Mouse (Mus musculus): ENCODE results near the gene Ugt2b34.
"Not testable (repeated sequence)": the region's sequence is repeated elsewhere in the genome, so short reads cannot be mapped to it uniquely, and the experiment has no call there.

The Ugt2b34 gene

DNA sequence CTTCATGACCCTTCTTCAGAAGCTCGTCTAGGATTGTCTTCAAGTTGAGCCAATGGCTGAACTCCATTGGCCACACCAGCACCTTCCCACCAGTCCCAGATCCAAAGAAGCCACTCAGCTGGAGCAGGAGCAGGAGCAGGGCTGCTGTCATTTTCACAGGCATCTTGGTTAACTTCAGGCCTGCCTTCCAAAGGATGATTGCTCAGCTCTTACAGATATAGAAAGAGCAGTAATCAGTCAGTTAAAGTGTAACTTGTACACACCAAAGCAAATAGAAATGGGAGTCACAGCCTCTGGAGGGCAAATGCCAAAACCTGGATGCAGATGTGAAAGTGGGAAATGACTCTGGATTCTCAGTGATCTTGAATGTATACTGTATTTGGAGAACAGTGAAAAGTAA is at the start of gene Ugt2b34:
Gene Ugt2b34, minus strand, starts transcription at position 180 of the 400 bp plus-strand sequence.
- DNase-seq (ENCODE audit: low spot score) = no peak

DNA sequence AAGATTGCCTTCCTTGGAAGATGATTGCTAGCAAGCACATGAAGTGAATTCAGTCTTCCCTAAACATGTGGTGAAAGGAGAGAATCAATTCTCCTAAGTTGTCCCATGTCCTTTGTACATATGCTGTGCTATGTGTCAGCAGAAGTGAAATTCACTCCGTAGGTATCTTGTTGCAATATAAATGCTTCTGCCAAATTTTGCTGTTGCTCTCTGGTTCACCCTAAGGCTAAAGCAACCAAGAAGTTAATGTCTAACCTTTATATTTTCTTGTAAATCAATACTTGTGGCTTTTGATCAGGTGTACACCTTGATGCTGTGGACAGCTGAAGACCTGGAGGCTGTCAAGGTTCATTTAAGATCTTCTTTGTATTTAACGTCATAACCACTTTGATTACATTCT is 35.4 kb upstream of the Ugt2b34 start:
- DNase-seq (ENCODE audit: low spot score) = no peak

DNA sequence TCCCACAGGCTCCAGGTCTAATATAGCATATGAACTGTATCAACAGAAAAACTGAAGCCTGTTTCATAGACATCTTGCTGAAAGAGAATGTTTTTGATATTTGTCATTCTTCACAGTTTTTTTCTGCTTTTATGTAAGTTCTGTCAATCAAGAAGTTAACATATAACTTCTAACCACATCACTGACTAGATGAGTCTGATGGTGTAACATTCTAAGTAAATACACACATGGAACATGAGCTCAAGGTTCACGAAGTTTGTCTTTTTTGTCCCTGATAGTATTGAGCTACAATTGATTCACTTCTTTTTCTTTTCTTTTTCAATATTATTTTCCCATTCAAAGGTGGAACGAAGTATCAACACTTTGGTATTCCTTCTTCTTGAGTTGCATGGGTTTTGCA is 19.7 kb upstream of the Ugt2b34 start, which contains the start of gene Ugt2b1:
Gene Ugt2b1, minus strand, starts transcription at position 105 of the 400 bp plus-strand sequence.
- no peak for DNase-seq (ENCODE audit: low spot score)

DNA sequence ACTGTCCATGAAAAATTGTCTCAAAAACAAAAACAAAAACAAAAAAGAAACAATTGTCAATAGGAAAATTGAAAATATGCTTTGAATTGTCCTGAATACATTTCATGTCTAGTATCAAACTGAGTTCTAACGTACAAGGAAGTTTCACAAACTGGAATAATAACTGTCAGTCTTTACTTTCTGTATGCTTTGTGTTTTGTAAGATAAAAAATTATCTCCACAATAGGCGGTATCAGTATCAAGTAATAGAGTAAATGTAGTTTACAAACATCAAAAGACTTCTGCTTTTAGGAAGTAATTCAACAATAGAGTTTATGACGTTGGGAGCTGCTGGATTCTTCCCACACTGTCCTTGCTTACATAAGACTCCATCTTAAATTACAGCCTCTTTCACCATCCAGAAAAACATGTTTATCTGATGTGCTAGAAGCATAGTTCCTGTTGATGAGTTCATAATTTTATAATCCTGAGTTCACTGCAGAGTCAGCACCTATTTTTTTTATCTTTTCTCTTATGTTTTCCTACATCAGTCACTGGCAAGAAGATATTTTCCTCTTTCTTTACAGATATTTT is 14.0 kb upstream of the Ugt2b34 start:
- no peak for DNase-seq (ENCODE audit: low spot score)

DNA sequence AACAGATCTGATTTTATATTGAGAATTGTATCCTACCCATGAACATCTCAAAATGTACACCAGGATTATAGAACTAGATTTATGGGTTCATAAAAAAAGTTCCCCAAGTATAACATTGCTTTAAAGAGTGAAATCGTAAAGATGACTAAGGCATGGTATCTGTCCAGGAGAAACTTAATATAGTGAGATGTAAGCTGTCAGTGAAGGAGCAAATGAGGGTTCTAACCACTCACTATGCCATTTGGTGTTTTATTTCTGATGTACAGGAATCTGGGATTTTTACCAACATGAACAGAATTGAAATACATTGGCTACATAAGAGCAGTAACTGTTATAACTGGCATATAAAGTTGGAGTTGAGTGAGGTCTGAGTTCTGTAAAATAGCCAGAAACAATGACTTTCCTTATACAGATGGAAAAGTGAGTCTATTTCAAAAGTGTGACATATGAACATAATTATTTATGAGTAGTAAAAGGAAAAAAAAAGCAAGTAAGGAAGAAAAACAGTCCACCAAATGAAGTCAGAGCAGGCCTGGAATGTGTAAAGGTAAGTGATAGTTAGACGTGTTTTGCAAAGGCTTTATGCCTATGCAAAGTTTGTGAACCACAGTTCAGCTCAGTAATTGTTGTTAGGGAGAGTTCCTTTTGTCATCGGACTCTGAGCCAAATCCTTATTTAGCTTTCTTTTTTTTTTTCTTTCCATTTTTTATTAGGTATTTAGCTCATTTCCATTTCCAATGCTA is 4.8 kb upstream of the Ugt2b34 start:
- DNase-seq (ENCODE audit: low spot score) = no peak

DNA sequence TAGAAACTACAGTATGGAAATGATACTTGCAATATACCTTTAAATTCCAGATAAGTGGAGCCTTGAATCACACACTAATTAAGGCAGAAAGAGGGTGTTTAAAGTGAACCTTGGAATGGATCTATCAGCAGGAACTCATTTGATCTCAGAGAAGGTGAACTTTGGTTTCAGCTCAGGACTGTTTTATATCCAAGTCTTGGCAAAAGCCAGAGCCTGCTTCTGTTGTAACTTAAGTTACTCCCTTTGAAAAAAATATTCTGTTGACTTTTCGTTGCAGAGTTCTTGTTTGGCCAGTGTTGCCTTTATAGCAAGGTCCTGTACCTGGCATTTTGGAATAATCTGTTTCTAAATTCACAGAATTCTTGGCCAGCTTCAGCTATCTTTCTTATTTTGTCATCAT is 4.0 kb upstream of the Ugt2b34 start:
- no peak for DNase-seq (ENCODE audit: low spot score)

DNA sequence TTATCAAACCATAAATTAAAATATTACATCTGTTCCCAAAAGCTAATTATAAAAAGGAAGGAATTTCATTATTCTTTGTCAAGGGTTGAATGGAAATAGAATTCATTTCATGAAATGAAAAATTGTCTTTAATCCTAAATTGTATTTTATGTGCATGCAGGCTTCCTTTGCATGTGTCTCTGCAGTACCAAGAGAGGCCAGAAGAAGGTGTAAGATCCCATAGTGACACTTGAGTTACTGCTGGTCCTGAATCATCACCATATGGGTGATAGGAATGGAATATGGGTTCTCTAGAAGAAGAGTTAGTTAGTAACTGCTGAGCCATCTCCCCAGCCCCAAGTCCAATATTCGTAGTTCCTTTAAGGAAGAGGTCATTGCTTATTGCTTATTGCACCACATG is 16.8 kb downstream of the Ugt2b34 start:
- no peak for DNase-seq (ENCODE audit: low spot score)

DNA sequence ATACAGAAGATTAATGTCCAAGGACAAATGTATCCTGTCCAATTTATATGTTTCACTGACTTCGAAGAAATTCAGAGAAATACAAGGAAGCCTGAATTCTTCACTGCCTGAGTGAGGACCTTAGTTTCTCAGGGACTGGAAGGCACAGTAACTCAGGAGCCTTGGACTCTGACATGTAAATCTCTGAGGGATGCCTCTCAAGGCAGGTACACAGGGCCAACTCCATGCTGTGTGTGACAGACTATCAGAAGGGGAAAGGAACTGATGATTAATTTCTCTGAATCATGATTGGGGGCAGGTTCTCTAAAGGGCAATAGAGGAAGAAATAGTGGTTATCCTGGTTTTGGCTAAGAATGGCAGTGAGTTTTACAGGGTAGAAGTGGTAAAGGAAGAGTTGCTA is 18.3 kb downstream of the Ugt2b34 start:
- no peak for DNase-seq (ENCODE audit: low spot score)

DNA sequence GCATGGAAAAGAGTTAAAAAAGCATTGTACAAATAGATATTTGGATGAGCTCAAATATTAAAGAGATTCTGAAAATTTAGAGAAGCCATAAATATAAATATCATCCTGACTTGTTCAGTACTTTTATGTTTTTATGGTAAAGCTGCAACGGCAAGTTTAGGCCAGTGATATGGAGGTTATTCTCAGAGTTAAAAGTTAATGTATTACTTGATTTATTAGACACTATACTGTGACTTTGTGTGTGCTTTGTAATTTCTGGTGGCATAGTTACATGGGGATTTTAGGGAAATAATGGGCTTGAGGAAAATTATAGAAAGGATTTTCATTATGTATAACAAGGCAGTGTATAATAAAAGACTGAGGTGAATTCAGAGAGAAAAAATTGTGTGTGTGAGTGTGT is 19.7 kb downstream of the Ugt2b34 start:
- DNase-seq (ENCODE audit: low spot score) = no peak

DNA sequence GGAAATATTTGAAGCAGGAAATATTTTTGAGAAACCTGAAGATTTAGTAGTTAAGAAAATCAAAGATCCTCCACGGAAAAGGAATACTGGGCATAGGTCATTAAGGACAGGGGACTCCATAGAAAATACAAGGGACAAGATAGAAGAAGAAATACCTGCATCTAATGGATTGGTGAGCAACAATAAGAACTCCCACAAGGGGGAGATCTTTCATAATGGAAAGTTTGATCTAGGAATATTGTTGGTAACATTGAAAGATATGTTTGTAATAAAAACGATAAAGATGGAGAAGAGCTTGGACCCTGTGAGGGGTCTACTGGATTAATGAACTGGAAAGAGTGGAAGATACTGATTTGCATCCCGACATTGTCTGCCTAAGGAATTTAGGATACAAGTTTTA is 20.1 kb downstream of the Ugt2b34 start:
- peak; percentile 57 for DNase-seq (ENCODE audit: low spot score)

DNA sequence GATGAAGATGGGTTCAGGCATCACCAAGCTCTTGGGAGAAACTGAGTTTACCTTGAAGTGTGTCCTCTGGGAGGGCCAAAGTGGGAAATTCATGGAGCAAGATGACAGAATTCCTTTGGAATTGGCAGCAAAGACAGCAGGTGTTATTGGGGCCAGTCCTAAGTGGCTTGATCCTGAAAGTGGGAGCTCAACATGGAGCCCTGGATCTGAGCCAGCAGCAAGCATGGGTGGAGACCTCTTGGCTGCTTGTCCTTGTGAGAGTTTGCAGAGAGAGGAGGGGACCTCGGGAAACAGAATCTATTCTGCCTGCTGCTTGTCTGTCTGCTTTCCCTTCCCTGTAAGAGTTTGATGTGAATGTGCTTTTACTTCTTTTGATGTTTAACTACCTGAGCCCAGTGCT is 34.9 kb downstream of the Ugt2b34 start:
- no peak for DNase-seq (ENCODE audit: low spot score)

DNA sequence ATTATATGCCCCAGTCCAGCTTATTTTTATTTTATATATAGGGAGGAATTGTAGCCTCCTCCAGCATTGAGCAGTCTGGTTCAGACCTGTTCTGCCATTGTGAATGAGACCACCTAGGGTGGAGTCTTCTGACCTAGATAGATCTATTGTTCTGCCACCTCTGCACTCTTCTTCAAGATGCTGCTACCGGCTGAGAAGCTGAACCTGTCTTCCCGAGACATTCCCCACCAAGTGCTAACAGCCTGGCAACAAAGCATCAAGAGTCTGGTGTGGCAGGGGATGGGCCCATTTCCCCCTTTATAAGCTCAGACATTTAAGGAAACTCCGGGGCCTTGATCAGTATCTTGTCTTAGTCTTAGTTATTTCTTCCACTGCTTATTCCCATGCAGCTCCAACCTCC is 48.4 kb downstream of the Ugt2b34 start:
- no peak for DNase-seq (ENCODE audit: low spot score)

DNA sequence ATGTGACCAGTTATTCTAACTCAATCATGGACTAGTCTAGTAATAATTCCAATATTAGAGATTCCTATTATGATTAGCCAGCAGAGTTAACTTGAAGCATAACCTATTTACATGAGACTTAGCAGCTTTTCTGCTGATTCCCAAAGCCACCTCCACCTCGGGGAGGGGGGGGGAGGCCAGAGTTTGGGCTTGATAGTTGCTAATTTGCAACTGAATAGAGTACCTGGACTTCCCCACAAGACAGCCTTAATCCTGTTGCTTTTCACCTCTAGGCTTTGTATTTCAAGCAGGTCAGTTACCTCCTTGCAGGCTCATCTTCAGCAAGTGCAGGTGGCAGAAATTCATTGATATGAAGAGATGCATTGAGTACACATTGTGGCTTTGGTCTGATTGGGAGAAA is 49.1 kb downstream of the Ugt2b34 start:
- no peak for DNase-seq (ENCODE audit: low spot score)

DNA sequence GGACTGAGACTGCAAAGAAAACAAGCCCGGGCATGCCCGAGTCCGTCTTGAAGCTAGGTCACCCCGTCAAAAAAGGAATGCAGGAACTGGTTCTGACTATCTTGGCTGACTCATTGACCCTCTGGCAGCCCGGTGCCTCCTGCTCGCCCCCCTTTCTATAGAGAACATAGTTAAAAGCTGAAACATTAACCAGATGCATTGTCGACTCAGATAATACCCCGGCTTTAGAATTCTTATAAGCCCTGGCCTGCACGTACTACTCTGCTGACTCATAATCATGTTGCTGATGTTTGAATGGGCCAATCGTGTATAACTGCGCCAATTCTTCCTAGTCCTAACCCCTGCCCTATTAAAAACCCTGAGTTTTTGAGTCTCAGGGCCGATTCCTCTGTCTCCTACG is 50.2 kb downstream of the Ugt2b34 start:
- DNase-seq (ENCODE audit: low spot score) = not testable (repeated sequence)

DNA sequence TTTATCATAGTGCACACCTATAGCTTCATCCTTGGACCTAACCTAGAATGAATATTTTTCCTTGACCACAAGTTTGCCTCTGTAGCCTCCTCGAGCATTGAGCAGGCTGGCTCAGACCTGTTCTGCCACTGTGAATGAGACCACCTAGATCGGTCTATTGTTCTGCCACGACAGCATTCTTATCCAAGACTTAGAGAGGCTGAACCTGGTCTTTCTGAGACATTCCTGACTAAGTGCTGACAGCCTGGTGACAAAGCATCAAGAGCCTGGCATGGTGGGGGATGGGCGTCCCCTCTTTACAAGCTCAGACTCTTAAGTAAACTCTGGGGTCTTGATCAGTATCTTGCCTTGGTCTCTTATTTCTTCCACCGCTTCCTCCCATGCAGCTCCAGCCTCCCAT is 55.1 kb downstream of the Ugt2b34 start:
- DNase-seq (ENCODE audit: low spot score) = no peak

DNA sequence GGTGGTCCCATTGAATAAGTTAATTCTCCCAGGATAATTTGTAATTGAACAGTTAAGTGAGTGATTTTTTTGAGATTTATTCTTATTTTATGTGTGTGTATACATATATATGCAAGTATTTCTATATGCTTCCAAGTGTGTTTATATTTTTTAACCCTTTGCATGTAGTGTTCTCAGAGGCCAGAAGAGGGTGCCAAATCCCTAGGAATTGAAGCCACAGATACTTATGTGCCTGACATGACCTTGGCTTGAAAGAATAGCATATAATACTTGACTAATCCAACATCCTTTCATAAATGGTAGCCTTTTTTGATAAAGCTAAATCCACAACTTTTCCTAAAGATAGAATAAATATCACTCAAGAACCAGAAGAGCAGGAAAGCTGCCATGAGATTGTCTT is 56.6 kb downstream of the Ugt2b34 start:
- DNase-seq (ENCODE audit: low spot score) = peak; percentile 77

DNA sequence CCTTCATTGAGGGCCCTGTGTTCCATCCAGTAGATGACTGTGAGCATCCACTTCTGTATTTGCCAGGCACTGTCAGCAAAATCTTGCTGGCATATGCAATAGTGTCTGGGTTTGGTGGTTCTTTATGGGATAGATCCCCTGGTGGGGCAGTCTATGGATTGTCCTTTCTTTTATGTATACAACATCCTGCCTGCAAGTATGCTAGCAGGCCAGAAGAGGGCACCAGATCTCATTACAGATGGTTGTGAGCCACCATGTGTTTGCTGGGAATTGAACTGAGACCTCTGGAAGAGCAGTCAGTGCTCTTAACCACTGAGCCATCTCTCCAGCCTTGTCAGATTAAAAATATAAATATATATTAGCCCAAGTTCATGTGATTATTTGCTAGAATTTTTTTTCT is 65.5 kb downstream of the Ugt2b34 start:
- not testable (repeated sequence) for DNase-seq (ENCODE audit: low spot score)

DNA sequence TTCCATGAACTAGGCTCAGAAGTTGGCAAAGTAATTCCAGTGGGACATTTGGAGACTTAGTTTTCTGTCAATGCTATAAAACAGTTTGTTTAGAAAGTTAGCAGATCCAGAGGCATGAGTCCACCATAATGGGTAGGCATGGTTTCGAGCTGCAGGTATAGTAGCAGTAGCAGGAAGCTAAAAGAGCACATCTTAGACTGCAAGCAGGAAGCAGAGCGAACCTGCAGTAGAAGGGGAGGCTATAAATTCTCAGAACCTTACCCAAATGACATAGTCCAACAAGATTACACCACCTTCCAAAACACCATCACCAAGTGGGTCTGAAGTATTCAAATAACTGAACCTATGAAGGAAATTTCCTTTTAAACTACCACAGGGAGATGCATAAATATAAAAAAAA is 66.5 kb downstream of the Ugt2b34 start:
- DNase-seq (ENCODE audit: low spot score) = no peak

Measured in retina, embryonic 14.5 days (tissue).